Mouse (Mus musculus) ovary, postnatal 10 days (tissue): ENCODE data around the gene Map7d1.
A peak's percentile ranks its signal among the peaks of the same experiment; 100 is the strongest.

Experiments used
- DNase-seq: peaks from one replicate; pipeline ENCODE4 v3.0.0; 2022; ENCODE audit warnings: low spot score

The Map7d1 gene

GRCm38 (mm10) chr4:126269292-126269691 lies 13.1 kb upstream of the Map7d1 start:
- DNase-seq, result no peak

DNA sequence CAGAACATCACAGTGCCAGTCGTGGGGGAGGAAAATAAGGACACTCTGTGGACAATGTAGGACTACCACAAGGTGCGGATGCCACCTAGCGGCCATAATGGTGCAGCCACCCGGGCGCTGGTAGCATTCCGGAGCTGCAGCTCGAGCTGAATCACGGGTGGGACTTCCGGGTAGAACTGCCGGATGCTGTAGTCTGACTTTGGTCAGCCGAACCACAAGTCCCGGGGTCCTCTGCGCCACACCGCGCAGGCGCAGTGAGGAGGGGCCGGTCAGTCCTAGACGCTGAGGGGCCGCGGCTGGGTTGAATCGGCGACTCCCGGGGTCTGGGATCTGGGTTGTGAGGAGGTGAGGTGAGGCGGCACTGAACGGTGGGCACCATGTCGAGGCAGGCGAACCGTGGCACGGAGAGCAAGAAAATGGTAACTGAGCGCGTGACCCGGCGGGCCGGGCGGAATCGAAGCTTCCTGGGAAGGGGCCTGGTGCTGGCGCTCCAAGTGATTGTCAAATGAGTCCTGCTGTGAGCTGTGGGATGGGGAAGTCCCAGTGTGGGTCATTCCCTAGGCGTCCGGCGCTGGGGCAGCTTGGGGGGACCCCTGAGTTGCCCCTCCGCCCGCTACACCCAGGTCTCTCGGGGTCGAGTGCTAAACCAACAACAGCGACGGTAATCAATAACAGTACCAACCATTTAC lies 6.1 kb upstream of the Map7d1 start, which contains the start of gene Trappc3:
TSS of gene Trappc3 (plus strand) at position 207 of the 689 bp plus-strand sequence.
- DNase-seq, result peak; percentile 96

DNA sequence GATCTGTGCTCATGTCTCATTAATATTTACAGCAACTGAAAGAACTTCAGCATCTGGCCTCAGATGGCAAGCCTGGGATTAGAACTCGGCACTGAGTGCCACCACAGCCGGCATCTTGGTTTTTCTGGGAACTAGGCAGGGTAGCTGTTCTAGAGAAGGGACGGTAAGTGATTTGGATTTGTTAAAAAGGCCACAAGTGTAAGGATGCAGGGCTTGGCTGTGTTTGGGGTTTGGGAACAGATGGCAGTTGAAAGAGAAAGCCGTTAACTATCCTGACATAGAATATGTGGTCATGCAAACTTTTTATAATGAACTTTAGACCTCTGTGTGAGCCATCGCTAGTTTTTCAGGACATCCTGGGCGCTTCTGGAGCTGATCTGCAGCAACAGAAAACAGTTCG lies 5.5 kb upstream of the Map7d1 start:
- DNase-seq, result no peak

DNA sequence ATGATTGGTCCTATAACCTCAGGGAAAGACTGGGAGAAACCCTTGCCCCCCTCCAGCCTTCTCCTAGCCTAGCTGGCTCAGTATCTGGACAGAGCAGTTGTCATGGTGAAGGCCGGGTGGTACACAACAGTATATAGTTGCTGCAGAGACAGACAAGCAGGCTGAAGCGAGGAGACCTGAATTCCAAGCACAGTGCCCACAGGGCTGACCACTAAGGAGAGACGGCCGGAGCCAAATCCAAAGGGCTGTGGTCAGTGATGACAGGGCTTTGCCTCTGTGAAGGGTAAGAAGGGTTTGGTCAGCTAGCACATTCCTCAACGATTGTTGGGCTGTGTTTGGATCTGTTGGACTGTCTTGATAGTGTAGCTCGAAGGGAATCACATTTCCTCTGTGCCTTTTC lies 5.1 kb upstream of the Map7d1 start:
- DNase-seq, result no peak

- DNase-seq, result no peak
Measured at GRCm38 (mm10) chr4:126260520-126261201, 4.5 kb upstream of the Map7d1 start.

DNA sequence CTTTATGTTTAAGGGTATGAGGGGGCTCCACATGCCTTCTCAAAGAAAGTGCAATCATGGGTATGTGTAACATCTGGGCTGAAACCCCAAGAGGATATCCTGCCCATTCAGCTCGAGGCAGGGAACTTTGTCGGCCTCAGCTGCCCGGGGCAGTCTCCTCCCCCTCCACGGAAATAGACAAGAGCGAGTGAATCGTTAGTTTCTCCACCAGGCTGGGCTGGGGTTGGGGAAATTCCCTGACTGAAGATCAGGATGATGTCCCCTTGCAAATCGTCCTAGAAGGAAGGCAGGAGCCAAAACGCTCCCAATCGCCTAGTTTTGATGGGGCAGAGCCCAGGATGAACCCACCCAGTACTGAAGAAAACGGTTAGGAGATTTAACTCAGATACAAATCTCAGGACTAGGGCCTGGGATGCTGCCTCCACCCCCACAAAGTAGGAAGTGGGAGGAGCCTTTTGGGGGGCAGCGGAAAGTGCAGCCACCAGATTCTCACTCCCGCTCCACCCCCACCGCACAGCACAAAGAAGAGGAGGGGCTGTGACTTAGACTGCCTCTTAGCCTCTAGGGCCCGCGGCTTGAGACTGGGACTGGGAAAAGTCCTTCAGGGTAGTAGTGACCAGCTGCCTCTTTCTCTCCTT lies 3.5 kb upstream of the Map7d1 start:
- no peak for DNase-seq

GRCm38 (mm10) chr4:126259063-126259462 lies 2.9 kb upstream of the Map7d1 start:
- DNase-seq, result no peak

- no peak for DNase-seq
Measured at GRCm38 (mm10) chr4:126256967-126257881, 1.1 kb upstream of the Map7d1 start.

DNA sequence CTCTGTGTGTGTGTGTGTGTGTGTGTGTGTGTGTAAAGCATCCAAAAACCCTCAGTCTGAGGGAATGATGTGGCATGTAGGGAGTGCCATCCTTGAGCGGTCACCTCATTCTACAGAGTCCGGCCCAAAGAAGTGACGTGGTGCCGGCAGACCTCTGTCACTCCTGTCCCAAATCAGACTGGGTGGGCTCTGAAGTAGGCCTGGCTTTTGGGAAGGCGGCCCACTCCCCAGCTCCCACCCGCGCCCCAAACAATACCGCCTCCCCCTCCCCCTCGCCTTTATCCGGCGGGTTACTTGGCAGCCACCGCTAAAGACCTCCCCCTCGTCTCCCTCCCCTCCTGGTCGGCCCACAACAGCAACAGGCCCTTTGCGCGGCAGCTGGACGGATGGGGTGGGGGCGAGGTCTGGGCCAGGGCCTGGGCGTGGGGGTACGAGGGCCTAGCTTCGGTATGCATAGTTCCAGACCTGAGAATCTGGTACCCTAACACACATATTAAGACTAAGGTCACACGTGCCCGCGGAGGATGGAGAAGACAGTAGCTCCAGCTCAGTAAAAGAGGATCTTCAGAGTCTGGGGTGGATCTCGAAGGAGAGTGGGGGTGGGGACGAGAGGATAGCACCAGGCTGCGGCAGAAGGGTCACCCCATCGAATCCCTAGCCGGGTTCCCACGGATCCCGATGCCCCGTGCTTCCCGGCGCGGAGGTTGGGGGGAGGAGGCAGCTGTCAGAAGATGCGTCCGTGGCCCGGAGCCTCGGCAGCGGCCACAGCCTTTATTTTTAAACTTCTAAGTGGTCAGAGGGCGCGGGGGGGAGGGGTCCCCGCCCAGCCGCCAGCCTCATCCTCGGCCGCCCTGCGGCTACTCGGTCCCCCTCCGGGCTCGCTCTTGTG lies 786 bp downstream of the Map7d1 start:
- no peak for DNase-seq

DNA sequence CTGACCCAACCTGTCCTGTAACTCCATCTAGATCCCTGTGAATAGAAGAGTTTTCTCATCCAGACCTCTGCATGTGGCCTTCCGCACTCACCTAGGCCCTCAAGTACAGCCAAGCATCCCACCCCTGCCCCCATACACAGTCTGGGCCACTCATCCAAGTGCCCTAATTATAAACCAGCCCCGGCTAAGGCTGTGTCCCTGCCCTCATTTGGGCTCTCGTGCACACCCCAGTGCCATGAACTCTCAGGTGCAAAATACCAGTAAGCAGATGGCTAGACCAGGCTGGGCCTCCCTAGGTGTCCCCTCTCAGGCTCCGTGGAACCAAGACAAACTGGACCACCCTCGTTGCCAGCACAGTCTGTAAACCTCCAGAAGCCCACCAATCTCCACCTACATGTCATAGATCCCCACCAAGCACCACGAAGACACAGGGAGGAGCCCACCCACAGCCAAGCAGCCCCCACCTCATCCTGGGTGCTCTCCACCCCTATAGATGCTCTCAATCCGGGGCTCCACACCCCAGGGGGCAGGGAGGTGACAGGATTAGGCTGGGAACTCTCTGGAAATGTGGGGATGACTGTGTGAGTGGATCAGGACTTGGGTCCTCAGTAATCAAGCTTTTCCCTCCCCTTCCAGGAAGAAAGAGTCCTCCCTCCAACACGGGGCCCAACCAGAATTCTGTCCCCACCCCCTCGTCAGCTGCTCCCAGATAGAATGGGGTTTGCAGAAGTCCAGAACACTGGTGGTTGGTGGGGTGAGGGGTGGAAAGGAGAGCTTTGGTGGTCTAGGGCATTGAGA lies 1.6 kb downstream of the Map7d1 start:
- no peak for DNase-seq

DNA sequence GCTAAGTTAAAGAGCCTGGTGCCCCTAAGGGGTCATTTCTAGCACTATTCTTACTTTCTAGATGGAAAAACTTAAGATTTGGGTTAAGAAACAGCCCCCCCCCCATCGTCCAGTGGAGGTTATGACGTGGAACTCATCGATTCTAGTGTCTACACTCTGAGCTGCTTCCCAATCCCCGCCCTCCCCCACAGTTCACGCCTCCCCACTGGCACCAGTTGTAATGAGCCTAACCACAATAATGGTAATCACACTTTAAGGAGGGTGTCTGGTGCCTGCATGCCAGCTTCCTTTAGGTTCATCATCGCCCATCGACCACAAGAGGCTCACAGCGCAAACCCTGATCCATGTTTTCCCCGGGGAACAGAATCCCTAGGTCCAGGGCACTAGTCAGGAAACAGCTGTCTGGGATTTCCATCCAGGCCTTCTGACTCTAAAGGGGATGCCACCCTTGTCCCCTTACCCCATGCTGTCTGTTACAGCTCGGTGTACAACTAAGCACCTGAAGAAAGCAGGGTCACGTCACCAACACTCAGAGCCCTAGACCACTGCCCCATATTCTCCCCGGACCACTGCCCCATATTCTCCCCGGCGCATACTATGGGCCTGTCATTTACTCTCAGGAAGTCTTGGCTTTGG lies 2.4 kb downstream of the Map7d1 start:
- no peak for DNase-seq

DNA sequence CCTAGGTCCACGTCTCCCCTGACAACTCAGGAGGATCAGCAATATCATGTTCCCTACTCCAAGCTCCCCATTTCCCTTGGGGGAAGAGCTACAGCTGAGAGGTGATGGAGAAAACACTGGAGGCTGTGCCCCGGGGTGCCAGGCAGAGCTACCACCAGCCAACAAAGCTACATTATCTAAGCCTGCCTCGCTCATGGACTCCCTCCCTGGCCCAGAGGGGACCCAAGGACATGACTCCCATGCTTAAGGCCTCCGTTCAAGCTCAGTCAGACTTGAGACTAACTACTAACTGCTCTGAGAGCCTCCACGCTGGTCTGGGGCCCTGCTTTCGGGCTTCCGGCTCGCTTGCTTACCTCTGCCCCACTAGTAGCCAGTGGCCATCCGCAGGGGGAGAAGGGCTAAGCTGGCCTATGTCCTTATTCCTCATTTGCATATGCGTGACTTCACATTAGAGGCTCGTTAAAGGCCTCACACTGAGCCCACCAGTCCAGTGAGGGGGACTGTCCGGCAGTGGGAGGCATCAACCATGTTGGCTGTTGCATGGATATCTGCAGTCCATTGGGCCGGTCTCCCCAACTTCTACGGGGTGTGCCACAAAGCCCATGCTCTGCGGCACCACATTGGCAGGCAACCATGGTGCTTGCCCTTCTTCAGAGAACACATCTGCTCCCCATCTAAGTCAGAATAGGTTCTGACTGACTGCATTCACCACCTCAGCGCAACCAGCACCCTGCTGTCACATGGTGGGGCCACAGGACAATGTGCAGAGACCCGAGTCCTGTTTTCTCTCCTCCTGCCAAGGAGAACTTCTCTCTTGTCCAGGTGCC lies 3.5 kb downstream of the Map7d1 start:
- DNase-seq, result no peak

DNA sequence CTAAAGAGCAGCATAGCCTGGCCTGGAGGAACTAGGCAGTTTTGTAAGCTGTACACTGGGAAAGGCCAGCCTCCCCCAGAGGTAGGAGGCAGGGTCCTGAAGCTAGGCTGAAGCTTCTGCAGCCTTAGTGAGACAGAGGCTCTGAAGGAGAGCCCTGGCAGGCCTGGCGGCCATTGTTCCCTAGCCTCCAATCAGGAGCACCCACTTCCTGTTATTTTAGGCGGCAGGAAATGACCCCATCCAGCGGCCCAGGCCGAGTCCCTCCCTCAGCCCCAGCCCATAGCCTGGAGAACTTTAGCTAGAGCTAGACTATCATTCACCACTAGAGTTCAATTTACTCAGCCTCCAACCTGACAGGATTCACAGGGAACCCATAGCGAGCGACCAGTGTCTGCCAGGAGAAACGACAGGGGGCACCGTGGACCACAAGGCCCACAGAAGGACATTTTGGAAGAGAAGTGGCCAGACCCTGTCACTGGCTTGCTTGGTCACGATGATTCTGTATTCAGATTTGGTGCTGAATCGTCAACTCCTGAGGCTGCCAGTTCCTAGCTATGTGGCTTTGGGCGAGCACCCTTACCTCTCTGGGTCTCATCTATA lies 4.4 kb downstream of the Map7d1 start:
- DNase-seq, result no peak

GRCm38 (mm10) chr4:126250659-126251058 lies 5.5 kb downstream of the Map7d1 start:
- no peak for DNase-seq

DNA sequence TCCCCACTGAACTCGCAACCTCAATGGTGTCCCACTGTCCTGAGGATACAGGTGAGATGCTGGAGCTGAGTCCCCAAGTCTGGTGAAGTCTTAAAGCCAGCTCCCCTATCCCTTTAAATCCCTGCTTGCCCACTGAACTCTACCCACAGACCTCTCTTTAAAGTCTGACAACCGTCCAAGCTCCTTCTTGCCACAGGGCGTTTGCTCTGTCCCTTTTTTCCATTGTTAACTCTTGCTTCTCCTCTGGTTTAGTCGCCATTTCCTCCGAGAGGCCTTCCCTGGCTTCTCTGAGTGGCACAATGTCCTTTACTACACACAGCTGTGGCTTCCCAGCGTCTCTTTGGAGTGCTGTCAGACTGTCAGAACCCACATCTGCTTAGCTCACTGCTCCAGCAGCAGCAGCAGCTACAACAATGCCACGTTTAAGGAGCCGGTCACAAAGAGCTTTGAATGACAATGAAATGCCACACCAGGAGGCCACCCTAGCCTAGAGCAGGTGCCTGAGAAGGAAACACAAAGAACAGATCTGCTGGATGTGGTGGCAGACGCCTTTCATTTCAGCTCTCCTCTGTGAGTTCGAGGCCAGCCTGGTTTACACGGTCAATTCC lies 7.8 kb downstream of the Map7d1 start:
- no peak for DNase-seq

- DNase-seq, result no peak
Measured at GRCm38 (mm10) chr4:126246202-126246889, 9.8 kb downstream of the Map7d1 start.

DNA sequence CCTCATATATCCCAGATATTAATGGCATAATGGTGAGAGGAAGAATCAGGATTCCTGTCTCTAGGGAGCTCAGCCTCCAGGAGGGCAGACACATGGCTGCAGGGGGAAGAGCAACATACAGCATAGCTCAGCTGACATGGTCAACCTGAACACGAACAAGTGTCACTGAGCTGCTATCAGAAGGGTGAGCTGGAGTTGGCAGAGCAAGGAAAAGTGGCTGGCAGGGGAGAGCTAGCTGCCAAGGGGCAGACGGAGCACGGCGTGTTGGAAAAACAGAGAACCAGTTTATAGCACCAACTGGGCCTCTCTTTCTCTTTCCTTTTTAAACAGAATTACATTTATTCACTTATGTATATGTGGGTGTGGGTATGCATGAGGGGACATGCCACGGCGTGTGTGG lies 13.6 kb downstream of the Map7d1 start:
- no peak for DNase-seq
